Comparison of ENCODE assay signal across 19 mouse cellular contexts in the genomic region with DNA sequence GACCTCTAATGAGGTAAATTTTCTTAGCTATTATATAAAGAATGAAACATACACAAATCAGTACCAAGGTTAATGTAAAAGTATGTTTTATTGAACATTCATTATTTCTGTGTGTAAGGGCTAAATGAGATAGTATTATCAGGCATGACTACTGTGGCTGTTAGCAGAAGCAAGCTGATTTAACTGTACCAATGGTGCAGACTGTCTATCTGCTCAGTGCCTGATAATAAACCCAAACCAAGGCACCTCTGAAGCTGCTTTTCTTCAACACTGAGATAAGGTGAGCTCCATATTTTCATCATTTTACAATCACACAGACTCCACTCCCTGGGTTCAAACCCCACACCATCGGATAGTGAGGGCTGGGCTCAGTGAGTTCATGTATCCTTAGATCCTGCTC. TPM values are rescaled to one million over a fixed set of nuclear protein-coding genes. Genes with fewer than 3 reads are reported as not detected.
"Had no signal": no experiment of that assay in that cellular context is flagged by ENCODE, and none has a peak within 500 bp of the region (broad histone marks: within the 10 kb centered on the region; RNA-seq: fewer than 3 reads in every experiment).

No protein-coding gene starts in this region.

- ATAC-seq: intestine, postnatal 0 days; midbrain, embryonic 15.5 days had no signal

- H3K9ac ChIP-seq: limb, embryonic 13.5 days; lung, embryonic 14.5 days; midbrain, embryonic 12.5 days; midbrain, embryonic 15.5 days; neural tube, embryonic 12.5 days; neural tube, embryonic 15.5 days had no signal

- H3K27me3 ChIP-seq: limb, embryonic 13.5 days; midbrain, embryonic 12.5 days; midbrain, embryonic 15.5 days; neural tube, embryonic 12.5 days; neural tube, embryonic 15.5 days had no signal

- H3K9me3 ChIP-seq: limb, embryonic 10.5 days; limb, embryonic 13.5 days; midbrain, embryonic 12.5 days; midbrain, embryonic 15.5 days; neural tube, embryonic 12.5 days; neural tube, embryonic 15.5 days had no signal

- H3K27ac ChIP-seq: kidney, postnatal 0 days; limb, embryonic 10.5 days; limb, embryonic 13.5 days; midbrain, embryonic 12.5 days; midbrain, embryonic 15.5 days; neural tube, embryonic 12.5 days; neural tube, embryonic 15.5 days; stomach, postnatal 0 days had no signal

- H3K4me2 ChIP-seq: limb, embryonic 13.5 days; lung, embryonic 14.5 days; midbrain, embryonic 12.5 days; midbrain, embryonic 15.5 days; neural tube, embryonic 12.5 days; neural tube, embryonic 15.5 days had no signal

- H3K4me3 ChIP-seq: limb, embryonic 10.5 days; limb, embryonic 13.5 days; midbrain, embryonic 12.5 days; midbrain, embryonic 15.5 days; neural tube, embryonic 12.5 days; neural tube, embryonic 15.5 days had no signal

- DNase-seq: kidney, adult 2 months; kidney, postnatal 25 days; lung, embryonic 14.5 days; lung, postnatal 10 days; lung, postnatal 36 days; right cerebral cortex, adult 18-20 months; right cerebral cortex, postnatal 14 days; right cerebral cortex, postnatal 4 days; thymus, postnatal 36 days had no signal

- H3K36me3 ChIP-seq: limb, embryonic 10.5 days; limb, embryonic 13.5 days; midbrain, embryonic 12.5 days; midbrain, embryonic 15.5 days; neural tube, embryonic 12.5 days; neural tube, embryonic 15.5 days had no signal

- H3K4me1 ChIP-seq: limb, embryonic 10.5 days; limb, embryonic 13.5 days; midbrain, embryonic 12.5 days; midbrain, embryonic 15.5 days; neural tube, embryonic 12.5 days; neural tube, embryonic 15.5 days had no signal

RNA-seq across cellular contexts. Expression of a gene that starts 33.8 kb away (rescaled TPM):
- polyA plus RNA-seq: stomach, embryonic 14.5 days had no signal
